Mouse (Mus musculus) spleen, adult 18-20 months (tissue): ENCODE results near the gene Sema7a.

Experiments used
- DNase-seq, 2 experiments: peaks; one replicate each; pipeline ENCODE4 v3.0.0; 2022; ENCODE audit warnings: mixed read lengths in 2 of 2

The Sema7a gene

GRCm38 (mm10) chr9:57938225-57939055, 1.5 kb upstream of the Sema7a start:
- no peak for DNase-seq

GRCm38 (mm10) chr9:57940349-57940794, 460 bp downstream of the Sema7a start:
- DNase-seq, result no peak

- no peak for DNase-seq
These were observed 1.1 kb downstream of the Sema7a start for GRCm38 (mm10) chr9:57940861-57941638.

- DNase-seq, result peak in 1 of 2 experiments; percentile 6
These were observed 2.1 kb downstream of the Sema7a start for GRCm38 (mm10) chr9:57942039-57942438.

- peak; percentile 45 to 46 for DNase-seq
These were observed 3.2 kb downstream of the Sema7a start for GRCm38 (mm10) chr9:57943067-57943466.

GRCm38 (mm10) chr9:57944572-57944971, 4.7 kb downstream of the Sema7a start:
- peak; percentile 45 to 79 for DNase-seq

GRCm38 (mm10) chr9:57945771-57946616, 6.1 kb downstream of the Sema7a start:
- no peak for DNase-seq

GRCm38 (mm10) chr9:57947381-57948030, 7.6 kb downstream of the Sema7a start:
- no peak for DNase-seq

GRCm38 (mm10) chr9:57948333-57948931, 8.5 kb downstream of the Sema7a start:
- no peak for DNase-seq

GRCm38 (mm10) chr9:57949102-57949704, 9.3 kb downstream of the Sema7a start:
- DNase-seq, result no peak

- DNase-seq, result no peak
These were observed 10.0 kb downstream of the Sema7a start for GRCm38 (mm10) chr9:57949879-57950278.

- DNase-seq, result no peak
These were observed 10.6 kb downstream of the Sema7a start for GRCm38 (mm10) chr9:57950519-57950918.

GRCm38 (mm10) chr9:57951993-57952392, 12.1 kb downstream of the Sema7a start:
- no peak for DNase-seq

- peak; percentile 30 to 32 for DNase-seq
These were observed 15.2 kb downstream of the Sema7a start for GRCm38 (mm10) chr9:57954962-57955744.

GRCm38 (mm10) chr9:57955764-57956163, 15.9 kb downstream of the Sema7a start:
- no peak for DNase-seq

- no peak for DNase-seq
These were observed 16.4 kb downstream of the Sema7a start for GRCm38 (mm10) chr9:57956196-57956837.

- peak in 1 of 2 experiments; percentile 30 for DNase-seq
These were observed 16.9 kb downstream of the Sema7a start for GRCm38 (mm10) chr9:57956838-57957236.

GRCm38 (mm10) chr9:57958615-57959014, 18.7 kb downstream of the Sema7a start:
- DNase-seq, result no peak

GRCm38 (mm10) chr9:57959399-57959798, 19.5 kb downstream of the Sema7a start:
- DNase-seq, result no peak
